Mouse (Mus musculus) heart, adult 2 months (tissue): ENCODE data around the gene Fer.

ENCODE experiments used
- CTCF ChIP-seq: fragments of 200-600 bp; IDR thresholded peaks from 2 replicates; pipeline ENCODE4 v1.8.1; 2022; ENCODE audit warnings: antibody characterized with exemption, mild to moderate bottlenecking, moderate library complexity
- POLR2A ChIP-seq: fragments of 200-500 bp; IDR thresholded peaks from 2 replicates; pipeline ENCODE4 v1.6.1; 2011; ENCODE audit warnings: mild to moderate bottlenecking, low read depth, low read length, control low read depth; ENCODE audit not compliant: insufficient read depth

DNA sequence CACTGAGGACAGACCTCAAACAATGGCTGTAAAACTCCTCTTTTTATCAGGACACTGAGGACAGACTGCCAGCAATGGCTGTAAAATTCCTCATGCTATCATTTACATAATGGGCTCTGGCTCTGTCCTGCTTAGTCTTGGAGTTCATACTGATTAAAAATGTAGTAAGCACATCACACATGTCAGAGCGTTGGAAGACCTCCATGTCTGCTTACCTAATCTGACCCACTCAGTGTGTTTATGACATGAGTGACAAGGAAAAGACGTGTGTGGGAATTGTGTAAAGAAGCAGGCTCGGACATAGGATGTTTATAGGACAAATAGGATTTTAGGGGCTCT is 237.3 kb downstream of the Fer start:
- TF ChIP-seq CTCF (no peak), POLR2A (no peak)
